Mouse (Mus musculus) thymus, adult 18-20 months (tissue): ENCODE results near the gene Zbtb7b.

ENCODE experiments used
- DNase-seq, 2 experiments: peaks; one replicate each; pipeline ENCODE4 v3.0.0; 2022; ENCODE audit warnings: mixed read lengths in 2 of 2

The Zbtb7b gene

DNA sequence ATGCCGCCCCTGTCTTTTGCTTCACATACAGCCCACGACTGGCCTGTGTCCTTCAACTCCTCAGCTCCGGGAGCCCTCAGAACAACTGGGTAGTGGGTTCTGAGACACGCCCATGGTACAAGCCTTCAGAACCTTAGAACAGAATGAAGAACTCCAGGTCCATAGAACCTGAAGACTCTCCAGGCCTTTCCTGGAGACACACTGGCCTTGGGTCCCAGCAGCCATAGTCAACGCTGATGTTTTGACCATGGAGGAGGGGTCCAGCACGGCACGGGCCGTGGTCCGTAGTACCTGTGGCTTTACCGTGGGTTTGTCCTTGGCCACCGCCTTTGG lies 29.5 kb downstream of the Zbtb7b start, which contains the start of gene Dcst1:
TSS of gene Dcst1 (minus strand) at position 101 of the 333 bp plus-strand sequence.
- DNase-seq: no peak

DNA sequence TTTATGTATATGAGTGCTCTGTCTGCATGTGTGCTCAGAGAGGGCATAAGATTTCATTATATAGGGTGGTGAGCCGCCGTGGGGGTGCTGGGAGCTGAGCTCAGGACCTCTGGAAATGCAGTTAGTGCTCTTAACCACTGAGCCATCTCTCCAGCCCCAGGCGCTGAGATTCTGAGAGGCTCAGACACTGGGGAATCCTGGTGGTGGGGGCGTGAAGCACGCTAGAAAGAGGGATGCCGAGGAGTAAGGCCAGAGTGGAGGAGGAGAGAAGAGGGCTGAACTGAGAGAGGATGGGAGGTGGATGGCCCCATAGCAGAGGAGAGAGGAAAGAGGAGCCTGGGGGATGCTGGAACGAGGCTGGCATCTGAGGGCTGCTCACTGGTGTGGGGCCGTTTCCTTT lies 29.9 kb downstream of the Zbtb7b start:
- DNase-seq: no peak

DNA sequence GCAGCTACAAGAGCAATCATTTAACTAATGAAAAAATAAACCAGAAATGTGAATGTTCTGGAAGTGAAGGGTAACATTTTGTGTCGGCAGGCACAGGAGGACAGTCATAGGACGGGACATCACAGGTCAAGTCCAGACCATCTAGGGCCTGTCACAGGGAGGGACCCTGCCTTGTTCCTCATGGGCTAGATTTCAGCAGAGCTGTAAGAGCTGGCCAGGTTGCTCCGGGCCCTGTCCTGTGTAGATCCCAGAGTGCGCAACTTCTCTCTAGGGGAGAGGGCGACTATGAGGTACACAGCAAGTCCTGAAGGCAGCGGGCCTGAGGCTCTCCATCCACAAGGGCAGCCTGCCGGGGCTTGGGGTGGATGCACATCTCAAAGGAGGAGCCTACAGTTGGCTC lies 32.9 kb downstream of the Zbtb7b start, which contains the start of gene Dcst2:
TSS of gene Dcst2 (plus strand) at position 301 of the 400 bp plus-strand sequence.
- DNase-seq: no peak

DNA sequence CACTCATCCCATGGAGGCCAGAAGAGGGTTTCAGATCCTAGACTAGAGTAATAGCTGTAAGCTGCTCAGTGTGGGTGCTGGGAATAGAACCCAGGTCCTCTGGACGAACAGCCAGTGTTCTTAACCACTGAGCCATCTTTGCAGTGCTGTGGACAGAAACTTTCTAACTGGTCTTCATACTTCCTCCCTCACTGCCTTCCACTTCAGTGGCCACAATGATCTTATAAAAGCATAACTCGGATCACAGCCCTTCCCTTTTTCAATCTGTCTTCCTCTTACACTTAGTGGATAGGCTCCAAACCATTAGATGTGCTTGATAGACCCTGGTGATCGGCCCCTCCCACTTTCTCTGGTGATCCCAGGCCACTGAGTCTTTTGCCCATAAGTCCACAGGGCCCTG lies 34.3 kb downstream of the Zbtb7b start:
- DNase-seq: no peak

DNA sequence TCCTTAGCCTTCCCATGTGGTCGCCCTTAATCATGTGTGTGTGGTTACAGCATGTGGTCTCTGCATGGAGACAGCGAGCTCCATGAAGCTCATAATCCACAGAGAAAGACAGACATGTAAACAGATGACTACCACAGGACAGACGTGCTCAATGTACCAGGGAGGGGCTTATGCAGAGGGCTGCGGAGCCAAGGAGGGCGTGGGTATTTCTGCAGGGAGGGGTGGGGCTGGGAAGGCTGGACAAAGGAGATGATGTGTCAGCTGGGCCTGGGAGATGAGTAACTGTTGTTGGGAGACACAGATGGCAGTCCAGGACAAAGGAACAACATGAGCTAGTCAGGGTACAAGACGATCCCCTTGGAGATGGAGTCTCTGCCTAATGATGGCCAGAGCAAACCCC lies 34.9 kb downstream of the Zbtb7b start:
- no peak for DNase-seq

DNA sequence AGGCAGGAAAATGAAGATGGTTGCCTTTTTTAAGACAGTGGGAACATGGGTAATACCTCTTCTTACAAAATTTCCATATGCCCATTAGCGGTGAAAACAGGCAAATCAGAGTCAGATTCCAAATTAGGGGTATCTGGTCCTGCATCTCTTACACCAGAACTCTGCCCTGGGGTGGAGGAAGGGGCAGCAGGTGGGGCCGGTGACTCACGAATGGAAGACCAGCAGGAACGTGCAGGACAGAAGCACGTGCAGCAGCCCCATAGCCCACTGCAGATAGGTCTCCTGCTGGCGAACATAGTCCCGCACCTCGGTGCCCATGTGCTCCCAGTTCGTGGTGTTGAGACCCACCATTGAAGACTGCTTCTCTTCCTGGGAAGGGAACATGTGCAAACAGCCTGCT lies 38.5 kb downstream of the Zbtb7b start:
- no peak for DNase-seq

DNA sequence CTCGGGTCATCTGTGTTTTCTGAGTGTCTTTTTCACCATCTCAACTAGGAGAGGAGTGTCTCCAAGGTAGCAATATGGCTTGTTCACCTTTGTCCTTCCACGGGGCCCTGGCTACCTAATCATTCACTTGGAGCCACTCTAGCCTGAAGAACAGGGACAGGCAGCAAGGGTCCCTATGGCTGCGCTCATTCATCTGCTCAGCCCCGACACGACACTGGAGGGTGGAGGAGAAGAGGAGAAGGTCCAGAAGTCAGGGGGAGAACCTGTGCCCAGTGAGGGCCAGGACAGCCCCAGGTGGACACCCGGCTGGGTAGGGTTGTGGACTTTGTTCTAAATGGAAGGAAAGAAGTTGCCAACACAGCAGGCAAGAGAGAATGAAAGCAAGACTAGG lies 39.1 kb downstream of the Zbtb7b start:
- no peak for DNase-seq

DNA sequence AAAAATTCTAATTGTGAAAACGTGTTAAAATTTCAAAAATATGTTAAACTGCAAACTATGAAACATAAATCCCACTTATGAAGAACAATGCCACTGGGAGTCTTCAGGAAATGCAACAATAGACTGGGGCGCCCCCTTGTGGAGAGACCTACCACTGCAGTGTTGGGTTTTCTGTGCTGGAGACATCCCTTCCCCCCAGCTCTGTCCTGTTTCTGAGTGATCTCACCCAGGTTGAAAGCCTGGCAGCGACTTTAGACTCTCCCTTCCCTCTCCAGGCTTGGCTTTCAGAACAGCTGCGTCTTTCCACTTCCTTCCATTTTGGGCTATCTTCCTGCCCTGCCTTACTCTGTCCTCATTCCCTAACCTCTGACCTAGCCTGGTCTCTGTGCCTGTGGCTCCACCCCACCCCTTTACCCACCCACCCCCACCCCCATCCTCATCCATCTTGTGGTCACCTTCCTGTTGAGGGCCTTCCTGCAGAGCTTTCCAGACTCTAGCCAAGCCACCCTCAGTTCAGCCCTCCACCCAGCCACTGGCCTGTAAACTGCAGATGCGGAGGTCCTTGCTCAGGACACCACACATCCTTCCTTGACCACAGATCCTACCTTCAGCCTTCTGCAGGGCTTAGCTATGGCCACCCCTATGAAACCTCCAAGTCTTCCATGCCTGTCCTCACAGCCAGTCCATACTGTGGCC lies 39.6 kb downstream of the Zbtb7b start:
- DNase-seq: peak; percentile 49 to 56

DNA sequence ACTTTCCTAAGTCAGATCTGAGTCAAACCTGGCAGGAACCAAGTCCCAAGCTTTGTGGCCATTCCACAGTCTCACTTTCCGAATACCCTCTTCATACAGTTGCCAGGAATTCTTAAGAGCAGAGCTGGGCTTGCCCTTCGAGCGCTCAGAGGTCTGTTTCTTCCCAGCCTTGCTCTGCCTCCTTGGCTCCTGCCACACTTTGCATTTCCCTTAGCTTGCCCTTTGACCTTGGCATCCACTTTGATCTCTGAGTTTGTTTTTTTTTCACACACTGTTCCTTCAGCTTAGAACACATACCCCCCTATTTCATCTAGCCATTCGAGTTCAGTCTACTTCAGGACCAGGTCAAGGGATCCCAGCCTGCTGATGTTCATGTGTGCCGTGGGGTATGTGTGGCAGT lies 43.3 kb downstream of the Zbtb7b start:
- no peak for DNase-seq

DNA sequence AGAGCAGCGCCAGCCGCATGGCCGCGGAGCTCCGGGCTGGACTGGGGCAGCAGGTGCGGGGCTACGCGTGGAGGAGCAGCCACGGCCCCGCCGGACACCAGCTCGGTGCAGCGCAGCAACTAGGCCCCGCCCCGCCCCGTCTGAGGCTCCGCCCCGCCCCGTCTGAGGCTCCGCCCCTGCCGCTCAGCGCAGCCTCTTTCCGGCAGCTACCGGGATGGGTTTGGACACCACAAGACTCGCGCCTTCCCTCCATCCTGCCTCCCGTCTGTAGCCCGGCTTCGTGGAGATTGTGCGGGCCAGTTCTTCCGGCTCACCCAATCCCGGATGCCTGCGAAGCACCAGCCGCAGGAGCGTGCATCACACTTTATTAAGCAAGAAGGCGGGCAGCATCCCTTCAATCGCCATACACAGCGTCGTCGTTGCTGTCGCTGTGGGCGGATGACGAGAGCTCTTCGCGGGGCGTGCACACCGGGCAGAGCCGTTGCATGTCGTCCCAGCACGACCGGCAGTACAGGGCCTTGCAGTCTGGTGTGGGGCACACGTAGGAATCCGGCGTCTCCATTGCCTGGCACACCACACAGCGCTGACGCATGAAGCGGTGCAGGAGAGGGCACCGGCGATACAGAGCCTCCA lies 44.6 kb downstream of the Zbtb7b start, which contains the start of gene Adam15:
TSS of gene Adam15 (minus strand) at position 128 of the 633 bp plus-strand sequence.
- DNase-seq: peak; percentile 70 to 72

DNA sequence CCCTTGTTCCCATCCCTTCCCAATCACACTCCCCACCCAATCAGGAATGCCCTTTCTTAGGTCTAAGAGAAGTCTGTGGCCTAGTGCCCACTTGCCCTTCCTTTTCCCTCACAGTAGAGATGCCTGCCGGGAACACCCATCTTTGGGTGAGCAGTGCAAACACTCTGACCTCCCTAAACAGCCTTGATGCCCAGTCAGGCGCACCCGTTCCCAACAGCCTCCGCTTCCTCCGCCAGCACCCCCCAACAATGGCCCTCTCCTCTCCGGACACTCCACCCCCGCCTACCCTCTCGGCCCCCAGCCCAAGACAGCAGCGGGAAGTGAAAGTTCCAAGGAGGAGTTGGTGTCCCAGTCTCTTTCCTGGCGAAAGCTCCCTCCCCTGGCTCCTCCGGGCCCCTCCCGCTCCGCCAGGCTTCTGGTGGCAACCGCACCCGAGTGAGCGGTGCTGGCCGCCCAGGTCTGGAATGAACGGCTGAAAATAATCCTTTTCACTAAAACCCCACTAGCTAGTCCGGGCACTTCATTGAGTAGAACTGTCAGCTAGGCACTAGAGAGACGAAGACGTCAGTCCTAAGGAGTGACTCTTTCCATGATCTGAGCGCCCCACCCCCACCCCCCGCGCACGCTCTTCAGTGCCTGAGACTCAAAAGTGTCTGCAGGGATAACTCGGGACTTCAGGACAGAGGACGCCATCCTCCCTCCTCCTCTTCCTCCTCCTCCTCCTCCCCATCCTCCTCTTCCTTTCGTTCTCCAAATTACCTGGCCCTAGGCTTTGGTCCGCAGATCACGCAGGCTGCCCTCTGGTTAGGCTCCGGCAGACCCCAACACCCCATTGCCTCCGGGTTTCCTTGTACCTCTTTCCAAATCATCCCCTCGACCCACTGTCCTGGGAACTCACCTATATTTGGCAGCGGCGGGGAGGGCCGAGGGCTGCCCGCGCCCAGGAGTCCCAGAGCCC lies 45.4 kb downstream of the Zbtb7b start:
- peak in 1 of 2 experiments; percentile 22 for DNase-seq

DNA sequence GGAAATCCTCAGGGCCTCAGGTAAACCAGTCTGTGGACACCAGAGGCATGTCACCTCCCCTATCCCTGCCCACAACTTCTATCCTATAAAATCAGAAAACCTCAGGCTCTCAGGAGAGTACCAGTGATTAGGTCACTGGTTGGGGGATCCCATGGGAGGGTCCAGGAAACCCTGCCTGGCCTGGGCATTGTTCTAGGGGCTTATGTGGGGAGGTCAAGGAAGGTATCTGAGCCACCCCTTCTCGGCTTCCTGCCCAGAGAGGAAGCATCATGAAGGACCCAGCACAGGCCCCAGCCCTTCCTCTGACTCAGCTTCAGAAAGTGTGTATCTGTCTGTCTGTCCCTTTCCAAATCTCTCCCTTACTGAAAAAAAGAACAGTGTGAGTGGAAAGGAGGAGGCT lies 46.7 kb downstream of the Zbtb7b start:
- no peak for DNase-seq

DNA sequence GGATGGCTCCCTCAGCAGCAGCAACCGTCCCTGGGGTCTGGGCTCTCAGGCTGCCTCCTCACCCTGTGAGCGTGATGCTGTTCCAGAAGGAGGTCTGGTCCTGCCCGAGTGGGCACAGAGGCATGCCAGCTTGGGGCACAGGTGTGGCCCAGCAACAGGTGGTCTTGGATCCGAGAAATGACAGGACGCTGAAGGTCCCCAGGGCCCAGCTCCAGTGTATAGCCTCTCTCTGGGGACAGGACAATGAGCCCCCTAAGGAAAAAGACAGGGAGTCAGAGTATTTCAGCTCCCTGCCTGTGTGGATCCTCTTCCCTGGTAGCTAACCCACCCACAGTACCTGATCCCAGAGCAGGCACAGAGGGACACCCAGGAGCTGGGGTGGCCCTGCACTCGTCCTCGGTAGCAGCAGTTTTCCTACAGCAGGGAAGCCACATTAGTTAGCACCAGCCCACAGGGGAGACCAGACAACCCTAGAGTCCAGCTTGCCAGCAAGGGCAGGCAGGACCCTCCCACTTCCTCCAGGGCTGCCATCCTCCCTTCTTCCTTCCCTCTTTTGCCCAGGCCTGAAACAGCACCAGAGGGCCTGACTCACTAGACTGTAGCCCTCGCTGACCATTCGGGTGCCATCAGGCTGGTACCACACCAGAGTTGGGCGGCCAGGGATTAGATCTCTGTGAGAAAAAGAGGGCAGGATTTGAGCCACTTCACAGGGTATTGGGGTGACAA lies 47.6 kb downstream of the Zbtb7b start:
- no peak for DNase-seq

DNA sequence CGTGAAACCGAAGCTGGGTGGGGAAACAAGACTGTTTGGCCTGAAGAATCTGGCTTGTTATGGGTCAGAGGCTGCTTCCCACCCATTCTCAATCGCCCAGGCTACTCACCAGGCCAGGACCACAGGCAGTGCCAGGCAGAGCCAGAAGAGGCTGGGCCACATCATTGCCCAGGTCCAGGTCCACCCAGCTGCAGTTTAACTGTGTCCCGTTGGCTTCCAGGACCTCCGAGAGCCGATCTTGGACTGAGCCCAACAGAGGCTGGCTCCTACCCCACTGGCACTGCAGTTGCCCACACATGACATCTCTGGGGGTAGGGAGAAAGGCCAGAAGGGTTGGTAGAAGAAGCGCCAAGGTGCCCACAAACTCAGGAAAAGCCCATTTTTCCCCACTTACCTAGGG lies 51.3 kb downstream of the Zbtb7b start:
- DNase-seq: no peak

DNA sequence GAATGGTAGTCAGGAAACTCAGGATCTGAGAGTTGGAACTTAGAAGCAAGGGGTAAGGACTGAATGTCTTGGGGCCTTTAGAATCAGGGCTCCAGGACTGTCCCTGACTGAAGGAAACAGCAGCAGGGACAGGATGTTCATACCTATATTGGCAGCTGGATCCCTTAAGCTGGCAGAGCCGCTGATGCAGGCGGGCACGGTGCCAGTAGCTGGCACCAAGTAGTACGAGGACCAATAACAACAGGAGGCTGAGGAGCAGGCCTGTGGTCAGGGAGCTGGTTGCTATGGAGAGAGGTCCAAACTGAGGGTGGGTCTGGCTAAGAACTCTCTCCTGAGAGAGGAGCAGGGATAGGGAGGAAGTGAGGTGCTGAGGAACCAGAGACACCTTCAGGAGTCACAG lies 52.8 kb downstream of the Zbtb7b start:
- no peak for DNase-seq

DNA sequence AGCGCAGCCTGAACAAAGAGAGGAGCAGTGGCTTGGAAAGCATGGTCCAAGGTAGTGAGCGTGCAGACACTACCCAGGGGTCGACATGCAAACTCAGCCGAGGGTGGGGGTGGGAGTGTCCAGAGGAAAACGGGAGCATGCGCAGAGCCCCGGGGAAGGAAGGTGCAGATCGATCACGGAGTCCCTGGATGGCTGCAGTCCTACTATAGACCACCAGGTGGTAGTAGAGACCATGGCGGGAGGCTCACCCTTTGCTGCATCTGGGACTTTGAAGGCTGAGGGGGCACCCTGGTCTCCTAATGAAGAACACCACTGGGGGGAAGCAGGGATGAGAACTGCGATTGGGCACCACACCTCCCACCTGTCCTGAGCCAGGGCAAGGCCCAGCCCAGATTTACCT lies 54.1 kb downstream of the Zbtb7b start:
- DNase-seq: peak; percentile 38 to 53

DNA sequence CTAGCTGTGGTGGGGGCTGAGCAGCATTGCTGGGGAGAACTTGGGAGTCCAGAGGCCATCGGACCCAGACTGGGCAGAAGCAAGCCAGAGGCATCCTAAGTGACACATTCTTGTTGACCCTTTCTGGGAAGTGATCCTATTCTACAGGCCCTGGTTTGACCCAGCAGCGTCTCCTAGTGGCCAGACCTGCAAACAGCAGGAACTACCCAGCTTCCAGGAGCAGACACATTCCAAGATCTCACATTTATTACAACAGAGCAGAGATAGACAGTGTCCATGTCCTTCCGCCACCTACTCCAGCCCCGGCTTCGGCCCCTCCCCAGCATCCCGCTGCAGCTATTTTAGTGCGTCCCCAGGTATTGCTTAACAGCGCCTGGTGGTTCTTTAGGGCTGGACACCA lies 55.2 kb downstream of the Zbtb7b start:
- peak in 1 of 2 experiments; percentile 53 for DNase-seq

DNA sequence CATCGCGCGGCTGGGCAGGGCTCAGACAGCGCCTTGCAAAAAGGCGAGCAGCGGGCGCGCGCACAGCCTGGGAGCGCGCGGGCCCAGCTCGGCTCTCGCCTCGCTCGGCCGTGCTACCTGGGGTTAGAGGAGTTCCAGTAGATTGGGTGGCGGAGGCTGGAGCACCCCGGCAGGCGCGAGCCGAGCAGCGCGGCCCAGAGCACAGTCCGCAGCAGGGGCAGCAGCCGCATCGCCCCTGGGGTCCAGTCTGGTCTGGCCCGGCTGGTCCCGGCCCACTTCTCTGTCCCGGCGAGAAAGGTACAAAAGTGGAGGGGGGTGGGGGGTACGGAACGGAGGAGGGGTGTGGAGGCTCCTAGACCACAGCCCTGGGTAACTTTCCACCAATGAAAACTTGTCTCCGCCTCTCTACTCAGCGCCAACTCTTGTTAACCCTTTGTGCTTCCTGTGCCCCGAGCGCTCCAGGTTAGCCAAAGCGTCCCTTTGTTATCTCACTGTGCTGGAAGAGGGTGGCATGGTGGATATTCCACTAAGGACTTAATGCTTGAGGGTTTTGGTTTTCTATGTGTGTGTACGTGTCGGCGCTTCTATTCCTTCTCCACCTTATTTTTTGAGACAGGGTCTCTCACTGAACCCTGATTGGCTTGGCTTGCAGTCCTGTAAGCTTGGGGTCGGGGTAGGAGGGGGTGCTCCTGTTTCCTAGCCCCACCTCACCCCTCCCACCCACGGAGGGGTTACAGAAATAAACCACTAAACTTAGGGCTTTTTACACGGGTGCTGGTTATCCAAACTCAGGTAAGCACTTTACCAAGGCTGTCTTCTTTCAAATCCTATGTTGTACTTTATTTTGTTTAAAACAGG lies 56.6 kb downstream of the Zbtb7b start, which contains the start of gene Efna4:
TSS of gene Efna4 (minus strand) at position 308 of the 858 bp plus-strand sequence.
- peak; percentile 45 to 52 for DNase-seq

DNA sequence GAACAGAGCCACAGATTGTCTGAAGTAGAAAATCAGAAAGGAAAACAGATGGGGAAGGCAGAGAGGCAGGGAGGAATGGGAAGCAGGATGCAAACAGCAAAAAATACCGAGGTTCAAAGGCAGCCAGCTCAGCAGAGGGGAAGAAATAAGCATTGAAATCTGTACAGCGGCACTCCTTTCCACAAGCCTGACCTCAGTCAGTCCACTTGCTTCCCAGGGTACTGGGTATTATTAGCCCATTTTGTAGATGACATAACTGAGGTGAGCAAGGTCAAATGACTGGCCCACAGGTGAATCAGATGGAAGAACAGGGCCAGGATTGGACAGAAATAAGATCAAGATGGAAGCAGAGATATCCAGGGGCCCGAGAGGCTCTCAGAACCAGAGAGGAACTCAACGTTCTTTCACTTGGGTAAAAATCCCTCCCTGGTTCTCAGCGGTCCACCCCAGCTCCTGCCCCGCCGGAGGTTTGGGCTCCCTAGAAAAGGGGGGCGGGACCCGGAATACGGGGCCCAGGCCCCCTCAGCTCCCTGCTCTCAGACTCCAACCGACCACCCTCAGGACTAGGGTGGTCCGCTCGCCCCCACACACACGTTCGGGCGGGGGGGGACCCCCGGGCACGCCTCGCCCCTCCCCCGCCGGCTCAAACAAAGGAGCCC lies 57.4 kb downstream of the Zbtb7b start:
- no peak for DNase-seq

DNA sequence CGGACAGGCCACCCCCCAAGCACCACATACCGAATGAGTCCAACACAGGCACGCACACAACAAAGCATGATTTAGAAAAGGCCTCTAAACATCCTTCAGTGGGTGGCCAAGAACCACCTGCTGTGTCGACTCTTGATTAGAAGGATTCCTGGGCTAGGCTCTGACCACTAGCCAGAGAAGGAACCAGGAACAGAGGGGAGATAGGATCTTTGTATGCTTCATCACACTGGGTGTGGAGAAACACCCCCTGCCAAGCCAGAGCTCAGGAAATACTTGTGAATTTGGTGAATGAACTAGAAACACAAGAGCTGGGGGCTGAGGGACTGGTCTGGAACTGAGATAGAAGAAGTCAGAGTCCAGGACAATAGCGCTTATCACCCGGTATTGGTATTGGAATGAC lies 58.0 kb downstream of the Zbtb7b start:
- no peak for DNase-seq

DNA sequence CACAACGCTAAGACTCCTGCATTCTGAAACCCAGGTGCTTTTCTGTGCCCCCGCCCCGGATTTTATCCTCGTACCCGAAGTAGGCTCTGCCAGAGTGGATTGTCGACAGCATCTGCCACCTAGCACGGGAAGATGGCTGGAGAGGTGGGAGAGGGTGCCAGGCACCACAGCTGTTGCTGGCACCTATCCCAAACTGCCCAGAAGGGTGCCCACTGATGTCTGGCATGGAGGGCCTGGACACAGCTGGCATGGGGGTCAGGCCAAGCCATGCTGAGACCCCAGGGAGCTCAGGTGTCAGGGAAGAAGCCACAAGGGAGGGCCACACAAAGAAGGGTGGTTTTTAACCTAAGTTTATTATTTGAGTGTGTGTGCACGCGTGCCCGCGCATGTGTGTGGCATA lies 61.5 kb downstream of the Zbtb7b start:
- no peak for DNase-seq
